Mouse (Mus musculus) layer of hippocampus, adult 11-12 months (tissue): ENCODE measurements around the gene Stx18.

Experiments used
- DNase-seq: peaks from one replicate; pipeline ENCODE4 v3.0.0; 2022; ENCODE audit warnings: low spot score

Stx18 gene

DNA sequence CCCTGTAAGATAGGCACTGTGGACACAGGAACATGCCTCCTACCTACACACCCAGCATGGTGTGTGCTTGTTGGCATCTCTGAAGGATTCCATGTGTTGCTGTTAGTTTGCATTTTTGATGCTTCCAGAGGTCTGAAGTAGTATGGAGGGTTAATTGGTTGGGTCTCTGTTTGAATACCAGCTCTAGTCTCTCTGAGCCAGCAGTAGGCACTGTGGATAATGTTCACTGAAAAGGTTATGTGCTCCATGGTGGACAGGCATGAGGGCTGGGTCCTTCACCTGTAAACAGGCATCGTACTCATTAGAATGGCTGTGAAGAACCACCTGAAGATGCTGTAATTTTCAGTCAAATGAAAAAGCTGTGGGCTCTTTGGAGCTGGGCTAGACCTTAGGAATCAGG is 41.9 kb downstream of the Stx18 start:
- no peak for DNase-seq

DNA sequence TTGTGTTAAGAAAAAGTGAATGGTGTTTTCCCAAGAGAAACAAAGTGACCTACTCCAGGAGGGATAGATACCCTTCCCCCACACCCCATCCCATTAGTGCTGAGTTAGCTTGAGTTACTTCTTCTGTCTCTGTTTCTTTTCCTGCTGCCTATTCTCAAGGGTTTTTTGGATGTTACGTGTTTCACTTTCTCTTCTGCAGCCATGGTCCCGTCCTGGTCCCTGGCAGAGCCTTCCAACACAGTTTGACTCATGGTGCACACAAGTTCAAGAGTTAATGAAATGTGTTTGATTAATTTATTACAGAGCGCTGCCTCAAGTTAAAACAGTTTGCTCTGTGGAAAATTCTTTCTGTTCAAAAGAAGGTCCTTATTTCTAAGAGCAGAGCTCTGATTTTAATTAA is 44.0 kb downstream of the Stx18 start:
- no peak for DNase-seq

DNA sequence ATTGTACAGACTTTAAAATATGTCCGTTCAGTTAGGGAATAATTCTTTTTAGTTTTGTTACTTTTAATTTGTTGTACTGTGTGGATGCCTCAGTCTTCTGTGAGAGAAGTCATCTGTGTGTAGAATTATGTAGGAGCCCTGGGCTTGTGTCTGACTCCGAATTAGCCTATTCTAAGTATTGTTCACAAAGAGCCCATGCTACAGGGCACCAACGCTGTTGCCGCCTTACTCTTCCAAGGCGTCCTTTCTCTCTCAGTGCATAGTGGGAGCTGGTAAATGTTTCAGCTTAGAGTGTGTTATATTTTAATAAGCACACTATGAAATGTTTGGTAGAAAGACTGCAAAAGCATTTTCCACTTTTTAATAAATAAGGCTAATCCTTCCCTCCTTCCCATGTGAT is 44.8 kb downstream of the Stx18 start:
- DNase-seq, result no peak

DNA sequence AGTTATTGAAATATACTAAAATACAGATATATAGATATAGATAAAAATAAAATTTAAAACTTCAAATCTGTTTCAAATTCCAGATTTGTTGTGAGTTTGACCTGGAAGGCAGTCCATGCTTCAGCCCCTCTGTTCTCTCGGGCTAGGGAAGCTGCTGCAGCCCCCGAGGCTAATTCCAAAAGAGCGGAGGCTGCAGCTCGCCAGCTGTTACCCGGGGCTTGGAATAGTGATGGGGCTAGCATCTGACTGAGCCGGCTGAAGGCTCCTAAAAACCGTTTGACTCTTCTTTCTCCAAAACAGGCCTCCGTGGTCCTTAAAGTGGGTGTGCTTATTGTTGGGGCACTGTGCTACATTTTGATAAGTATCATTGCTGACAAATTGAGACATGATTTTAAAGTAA is 46.1 kb downstream of the Stx18 start:
- no peak for DNase-seq

DNA sequence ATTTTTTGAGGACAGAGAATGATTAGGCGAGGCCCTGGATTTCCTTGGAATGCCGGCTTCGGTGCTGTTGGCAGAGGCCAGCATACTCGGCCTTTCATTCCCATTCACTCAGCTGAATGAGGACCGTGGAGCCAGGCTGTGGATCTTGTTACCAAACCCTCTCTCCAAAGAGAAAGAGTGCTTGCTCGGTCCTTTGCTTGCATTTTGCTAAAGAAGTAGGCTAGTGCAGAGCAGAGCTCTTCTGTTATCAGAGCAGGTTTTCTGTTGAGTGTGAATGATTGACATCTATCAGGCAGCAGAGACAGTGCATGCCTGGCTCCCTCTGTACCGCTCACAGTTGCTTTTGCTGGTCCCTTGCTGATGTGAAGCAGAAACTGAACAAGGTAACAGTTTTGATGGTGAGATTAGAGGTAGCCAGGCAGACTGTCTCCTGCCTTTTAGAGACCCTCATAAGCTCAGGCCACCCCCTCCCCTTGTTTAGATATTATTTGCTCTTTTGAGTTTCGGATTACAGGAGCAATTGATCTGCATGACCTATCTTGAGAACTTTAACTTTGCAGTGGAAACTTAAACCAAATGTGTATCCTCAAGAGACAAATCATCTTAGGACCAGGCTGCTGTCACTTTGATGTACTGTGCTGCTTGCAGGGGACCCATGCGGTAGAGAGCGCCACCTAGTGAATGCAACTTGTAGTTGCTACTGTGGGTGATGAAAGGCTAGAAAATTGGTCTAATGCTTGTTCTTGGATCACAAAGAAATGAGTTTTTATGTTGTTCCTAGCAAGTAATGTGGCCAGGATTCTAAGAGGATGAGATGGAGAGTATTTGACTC is 47.2 kb downstream of the Stx18 start:
- DNase-seq, result peak; percentile 54

DNA sequence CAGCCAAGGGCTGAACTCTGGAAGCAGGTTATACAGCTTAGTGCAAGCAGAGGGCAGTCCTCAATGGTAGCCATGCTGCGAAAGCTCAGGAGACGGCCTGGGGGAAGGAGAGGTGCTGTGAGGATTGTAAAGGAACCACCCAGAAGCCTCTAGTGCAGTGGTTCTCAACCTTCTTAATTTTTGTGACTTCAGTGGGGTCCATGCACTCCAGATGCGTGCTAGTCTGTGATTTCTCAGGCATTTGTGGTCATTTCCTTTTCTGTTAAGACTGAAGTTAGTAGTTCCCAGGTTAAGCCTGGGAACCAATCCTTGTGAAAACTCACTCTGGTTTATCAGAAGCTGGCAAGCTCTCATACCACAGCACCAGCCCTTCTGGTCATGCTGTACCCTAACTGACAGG is 51.6 kb downstream of the Stx18 start:
- no peak for DNase-seq

DNA sequence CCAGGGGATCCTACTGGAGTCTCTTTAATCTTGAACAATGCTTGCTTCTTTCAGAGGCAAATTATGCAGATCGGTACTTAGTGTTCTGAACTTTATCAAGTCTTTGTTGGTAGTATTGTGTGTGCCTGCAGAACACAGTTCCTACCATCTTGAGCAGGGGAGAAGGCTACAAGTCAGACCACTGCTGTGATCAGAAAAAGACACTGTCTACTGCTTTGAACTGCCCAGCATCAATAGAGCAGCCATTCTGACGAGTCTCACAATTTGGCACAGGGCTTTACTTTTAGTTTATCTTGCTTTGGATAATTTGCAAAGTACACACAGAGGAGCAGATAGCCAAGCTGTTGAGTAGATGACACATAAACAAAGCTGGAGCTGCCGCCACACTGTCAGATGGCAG is 52.0 kb downstream of the Stx18 start:
- DNase-seq, result no peak

DNA sequence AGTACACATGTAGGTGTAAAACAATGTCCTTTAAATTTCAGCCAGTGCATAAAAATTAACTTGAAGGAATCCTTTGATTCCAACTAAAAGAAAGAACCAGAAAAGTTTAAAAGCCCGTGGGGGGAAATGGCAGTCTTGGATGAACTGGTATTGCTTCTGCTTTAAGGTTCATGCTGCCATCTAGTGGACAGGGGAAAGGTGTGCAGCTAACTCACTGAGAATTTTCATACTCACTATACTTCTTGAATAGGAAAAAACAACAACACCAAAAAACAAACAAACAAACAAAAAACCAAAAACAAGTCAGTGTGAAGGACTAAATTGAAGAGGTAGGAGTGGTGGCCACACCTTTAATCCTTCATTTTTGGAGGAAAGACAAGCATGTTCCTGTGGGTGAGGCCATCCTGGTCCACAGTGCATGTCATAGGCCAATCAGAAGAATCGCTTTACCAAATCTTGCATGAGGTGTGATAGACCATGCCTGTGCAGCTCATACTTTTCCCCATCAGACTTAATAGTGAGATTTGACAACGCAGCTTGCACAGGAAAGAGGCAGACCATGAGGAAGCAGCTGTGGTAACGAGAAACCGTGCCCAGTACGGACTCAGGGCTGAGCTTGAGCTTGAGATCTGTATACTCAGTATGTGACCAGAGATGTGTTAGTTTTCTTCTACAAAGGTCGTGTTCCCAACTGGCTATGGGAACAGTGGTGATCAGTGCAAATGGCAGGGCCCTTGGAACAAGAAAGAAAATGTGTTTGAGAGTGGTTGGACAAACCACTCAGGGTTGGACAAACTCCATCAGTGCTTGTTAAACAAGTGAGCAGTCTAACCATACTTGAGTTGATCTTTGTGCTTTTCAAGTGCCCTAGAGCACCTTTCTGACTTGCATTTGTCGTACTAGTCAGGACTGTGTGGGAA is 52.8 kb downstream of the Stx18 start:
- DNase-seq, result peak; percentile 68

DNA sequence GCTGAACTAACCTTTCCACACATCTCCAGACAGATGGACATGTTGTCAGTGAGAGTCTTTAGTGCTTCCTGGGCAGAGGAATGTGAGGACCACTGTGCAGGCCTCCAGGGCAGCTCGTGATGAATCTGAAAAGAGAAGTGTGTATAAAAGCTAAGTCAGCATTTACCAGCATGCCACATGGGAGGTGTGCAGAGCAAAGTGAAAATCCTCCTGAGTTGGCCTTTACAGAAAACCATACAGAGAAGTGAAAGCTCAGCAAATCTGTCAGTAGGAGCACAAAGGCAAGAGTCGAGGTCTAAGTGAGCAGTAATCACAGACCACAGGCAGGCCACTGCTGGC is 53.4 kb downstream of the Stx18 start:
- no peak for DNase-seq

DNA sequence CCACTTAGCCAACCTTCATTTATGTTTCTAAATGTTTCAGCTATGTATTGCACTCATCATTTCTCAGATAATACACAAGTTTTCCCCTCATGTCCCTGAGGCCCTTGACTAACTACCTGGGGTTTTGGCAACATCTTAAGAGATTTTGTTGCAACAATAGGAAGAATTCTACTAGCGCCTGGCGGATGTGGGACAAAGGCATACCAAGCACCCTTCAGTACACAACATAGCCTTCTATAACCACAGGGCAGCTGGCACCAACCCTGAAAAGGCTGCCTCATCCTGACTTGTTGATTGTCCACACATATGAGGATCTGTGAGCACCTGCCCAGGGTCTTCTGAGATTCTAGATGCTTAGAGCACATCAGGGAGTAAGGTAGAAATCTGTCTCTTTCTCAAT is 55.8 kb downstream of the Stx18 start:
- DNase-seq, result no peak

DNA sequence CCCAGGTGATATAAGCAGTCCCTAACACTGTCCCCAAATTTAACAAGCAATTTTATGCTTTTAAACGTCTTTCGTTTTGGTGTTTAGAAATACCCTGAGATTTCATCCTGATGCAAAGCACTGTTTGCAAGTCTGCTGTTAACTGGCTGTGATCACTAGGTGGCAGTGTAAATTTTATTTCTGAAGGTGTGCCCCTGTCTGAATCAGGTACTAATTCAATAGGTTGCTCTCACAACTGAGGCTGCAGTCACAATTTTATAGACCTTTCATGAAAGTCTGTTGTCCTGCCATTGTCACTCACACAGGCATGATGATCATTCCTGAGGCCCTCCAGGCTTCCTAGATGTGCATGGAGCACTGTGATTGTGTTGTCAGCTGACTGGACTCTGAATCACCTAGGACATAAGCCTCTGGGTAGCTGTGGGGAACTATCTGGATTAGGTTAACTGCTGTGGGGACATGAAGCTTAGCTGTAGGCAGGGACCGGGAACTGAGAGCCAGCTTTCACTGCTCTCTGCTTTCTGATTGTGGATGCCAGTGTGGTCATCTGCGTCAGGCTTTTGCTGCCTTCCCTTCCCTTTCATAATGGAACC is 59.1 kb downstream of the Stx18 start:
- no peak for DNase-seq

DNA sequence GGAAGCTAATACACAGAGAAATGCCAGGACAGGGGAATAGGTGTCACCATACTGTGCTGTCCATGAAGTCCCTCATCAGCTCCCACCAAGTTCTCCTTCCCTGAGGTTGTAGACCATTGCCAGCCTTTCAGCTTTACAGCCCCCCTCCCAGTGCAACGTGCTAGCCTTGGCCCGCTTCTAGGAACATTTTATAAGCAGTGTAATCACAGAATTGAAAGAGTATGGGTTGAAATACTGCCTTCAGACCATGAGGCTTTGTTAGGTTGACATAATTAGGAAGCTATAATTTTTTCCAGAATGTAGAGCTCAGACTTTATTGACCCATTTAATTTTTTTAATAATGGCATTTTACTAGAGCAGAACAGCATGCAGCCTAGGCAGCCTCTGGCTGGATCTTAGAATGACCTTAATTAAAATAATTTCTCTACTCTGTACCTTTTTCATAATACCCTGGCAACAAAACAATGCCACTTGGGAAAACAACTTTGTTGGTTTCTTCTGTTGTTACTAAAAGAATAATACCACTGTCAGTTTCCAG is 60.7 kb downstream of the Stx18 start:
- DNase-seq, result no peak

DNA sequence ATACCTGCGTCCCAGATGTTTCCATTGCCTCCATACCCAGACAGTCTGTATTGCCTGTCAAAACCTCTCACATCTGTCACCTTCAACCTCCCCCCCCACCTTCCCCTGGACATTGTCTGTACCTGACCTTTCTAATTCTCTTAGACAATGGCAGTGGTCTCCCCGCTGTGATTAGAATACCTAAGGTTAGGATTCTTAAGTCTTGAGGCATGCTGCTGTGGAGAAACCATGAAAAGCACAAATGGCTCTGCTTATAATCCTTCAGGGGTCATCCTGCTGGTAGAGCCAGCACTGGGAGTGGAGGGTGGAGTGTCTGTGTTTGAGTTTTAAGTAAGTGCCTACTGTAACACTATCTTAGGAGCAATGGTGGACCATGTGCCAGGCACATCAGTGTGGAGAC is 64.4 kb downstream of the Stx18 start:
- no peak for DNase-seq

DNA sequence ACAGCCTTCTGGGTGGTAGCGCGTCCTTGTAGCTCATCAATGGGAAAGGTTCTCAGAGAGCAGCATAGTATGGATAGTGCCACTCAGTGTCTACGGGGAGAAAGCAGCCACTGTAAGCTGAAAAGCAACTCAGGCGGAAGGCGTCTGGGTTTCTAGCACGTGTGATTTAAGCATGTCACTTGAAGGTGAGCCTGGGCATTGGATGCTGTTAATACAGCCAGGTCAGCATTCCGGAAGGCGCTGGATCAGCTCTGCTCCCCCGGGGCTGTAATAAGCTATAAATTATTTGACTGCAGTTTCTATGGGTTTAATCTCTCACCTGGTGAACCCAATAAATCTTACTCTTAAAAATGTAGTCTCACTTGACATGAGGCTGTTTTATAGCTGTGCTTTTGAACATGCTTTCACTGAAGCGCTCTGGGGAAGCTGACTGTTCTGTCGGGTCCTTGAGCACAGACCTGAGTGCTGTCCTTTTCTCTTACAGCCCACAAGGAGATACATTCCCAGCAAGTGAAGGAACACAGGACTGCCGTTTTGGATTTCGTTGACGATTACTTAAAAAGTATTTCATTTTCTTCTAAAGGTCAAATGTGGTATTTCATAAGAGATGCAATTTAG is 67.6 kb downstream of the Stx18 start:
- DNase-seq, result no peak

DNA sequence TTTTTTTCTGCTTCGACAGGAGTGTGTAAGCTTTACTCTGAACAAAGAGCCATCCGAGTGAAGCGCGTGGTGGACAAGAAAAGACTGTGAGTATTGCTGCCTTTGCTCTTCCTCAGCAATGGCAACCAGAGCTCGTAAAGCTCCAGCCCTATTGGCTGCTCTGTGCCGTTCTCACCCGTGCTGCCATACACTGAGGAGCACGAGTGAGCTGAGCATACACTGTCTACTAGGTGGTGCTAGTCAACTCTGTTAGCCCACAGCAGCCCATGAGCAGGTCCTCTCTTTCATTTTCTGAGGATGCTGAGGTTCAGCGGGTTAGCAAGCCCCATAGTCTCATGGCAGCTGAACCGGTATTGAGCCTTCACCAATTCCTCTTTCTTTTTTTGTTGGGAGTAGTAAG is 68.3 kb downstream of the Stx18 start:
- no peak for DNase-seq

DNA sequence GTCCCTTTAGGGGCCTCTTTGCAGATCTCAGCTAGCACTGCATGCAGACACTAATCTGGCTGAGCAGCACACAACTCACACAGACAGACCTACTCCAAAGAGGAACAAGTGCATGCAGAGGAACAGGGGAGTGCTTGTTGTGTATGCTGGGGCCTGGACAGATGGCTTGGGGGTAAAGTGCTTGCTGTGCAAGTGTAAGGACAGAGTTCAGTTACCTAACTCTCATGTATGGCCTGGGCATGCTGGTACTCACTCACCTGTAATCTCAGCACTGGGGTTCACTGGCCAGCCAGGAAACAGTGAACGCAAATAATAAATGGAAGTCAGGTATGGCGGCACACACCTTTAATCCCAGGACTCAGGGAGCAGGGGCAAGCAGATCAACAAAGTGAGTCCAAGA is 76.0 kb downstream of the Stx18 start:
- no peak for DNase-seq

DNA sequence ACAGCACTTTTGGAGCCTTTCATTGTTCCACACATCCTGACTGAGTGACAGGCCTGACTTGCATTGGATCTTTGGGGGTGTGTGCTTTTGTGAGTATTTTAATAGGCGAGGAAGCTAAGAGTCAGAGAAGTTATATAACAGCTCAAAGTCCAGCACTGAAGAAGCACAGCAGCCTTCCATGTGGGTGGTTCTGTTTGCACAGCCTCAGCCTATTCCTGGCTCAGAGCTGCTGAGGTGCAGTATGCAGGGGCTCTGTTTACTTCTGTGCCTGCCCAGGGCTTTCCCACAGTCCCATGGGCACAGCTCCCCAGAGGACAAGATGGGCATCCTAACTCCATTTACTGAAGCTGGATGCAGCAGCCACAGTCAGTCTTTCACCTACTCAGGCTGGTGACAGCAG is 78.5 kb downstream of the Stx18 start:
- DNase-seq, result peak; percentile 35

DNA sequence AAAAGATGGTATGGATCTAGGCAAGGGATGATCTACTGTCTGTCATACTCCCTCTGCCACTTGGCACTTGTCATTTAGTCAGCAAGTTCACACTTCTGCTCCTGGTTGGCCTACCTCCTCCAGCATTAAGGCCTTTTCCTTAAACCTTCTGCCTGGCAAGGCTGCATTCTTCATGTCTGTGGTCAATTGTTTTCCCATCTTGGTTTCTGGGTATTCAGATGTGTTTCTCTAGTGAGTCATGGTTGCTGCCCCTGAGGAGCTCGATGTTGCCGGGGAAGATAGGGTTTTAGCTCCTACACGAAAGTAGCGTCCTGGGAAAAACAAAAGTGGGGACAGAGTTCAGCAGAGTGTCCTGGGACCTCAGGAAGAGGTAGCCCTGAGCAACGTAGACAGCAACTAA is 80.7 kb downstream of the Stx18 start:
- DNase-seq, result no peak

DNA sequence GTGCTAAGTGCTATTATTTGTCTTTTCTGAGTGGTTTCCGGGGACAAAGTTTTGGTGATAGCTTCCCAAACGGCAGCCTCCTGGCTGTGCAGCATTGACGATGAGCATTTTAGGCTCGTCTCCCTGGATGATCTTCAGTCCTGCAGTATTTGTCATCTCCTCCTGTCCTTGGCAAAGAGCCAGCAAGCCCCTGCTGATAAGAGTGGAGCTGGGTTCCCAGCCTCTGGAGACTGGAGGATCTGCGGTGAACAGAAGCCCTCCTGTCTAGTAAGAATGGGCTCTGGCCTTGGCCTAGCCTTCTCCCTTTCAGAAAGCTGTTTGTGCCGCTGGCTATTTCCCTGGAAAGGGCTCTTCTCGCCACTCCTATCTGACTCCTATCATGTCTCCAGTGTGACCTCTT is 83.2 kb downstream of the Stx18 start:
- no peak for DNase-seq

DNA sequence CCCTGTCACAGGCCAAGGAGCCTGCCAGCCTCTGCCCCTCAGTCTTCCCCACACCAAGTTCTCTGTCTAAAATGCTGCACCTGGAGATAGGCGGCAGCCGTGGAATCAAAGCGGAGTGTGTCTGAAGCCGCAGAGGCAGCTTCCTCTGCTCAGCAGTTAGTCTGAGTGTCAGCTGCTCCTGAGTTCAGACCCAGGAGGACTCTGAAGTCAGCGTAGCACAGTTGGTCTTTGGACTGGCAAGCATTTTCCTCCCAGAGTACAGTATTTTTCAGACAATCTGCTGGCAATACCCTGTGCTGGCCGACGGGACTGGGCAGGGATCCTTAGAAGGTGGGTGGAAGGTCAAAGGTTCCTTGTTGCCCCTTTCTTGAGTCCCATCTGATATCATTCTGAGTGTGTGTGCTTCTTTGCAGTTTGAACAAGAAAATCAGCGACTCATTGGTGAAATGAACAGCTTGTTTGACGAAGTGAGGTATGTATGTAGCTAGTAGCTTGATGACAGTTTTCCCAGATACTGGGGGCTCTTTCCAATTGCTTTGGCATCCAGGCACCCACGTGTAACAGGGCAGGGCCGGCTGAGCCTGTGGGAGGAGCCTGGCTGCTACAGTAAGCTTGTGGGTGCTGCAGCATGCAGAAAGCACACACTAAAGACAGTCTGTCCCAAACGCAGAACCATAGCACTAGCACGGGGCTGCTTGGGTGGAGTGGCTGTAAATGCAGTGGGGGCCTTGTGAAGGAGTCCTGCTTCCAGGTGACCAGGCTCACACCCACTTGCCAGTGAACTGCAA is 88.2 kb downstream of the Stx18 start:
- peak; percentile 52 for DNase-seq

DNA sequence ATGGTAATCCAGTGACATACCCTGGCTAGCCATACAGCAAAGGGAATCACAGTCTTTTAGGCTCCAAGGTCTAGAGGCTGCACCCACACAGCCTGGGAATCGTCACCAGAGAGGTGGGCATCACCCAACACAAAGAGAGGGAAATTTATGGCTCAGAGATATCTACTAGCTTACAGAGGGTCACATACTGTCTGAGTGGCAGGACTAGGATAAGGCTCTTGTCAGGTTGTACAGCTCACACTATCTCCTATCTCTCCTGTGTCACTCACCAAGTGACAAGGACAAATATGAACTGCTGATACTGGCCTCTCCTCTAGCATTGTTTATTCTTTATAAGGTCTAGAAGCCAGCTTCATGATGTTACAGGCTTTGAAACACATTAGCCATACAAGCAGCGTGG is 90.8 kb downstream of the Stx18 start:
- DNase-seq, result no peak

DNA sequence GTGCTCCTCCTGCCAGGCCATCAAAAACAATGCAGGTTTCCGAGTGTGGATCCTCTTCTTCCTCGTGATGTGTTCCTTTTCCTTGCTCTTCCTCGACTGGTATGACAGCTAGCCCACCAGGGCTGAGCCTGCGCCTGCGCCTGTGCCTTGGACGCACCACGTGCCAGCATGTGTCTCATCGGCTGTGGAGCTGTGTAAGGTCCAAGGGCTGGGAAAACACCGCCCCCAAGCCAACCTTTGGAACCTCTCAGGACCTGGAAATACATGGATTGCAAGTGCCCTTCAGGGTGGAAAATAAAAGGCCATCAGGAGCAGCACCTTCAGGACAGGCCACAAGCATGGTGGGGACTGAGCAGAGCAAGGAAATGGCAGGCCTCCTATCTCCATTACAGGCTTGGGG is 97.7 kb downstream of the Stx18 start:
- DNase-seq, result no peak
